Mouse (Mus musculus): ENCODE results near the gene Spint3.
A peak's percentile ranks its signal among the peaks of the same experiment; 100 is the strongest.

The Spint3 gene

DNA sequence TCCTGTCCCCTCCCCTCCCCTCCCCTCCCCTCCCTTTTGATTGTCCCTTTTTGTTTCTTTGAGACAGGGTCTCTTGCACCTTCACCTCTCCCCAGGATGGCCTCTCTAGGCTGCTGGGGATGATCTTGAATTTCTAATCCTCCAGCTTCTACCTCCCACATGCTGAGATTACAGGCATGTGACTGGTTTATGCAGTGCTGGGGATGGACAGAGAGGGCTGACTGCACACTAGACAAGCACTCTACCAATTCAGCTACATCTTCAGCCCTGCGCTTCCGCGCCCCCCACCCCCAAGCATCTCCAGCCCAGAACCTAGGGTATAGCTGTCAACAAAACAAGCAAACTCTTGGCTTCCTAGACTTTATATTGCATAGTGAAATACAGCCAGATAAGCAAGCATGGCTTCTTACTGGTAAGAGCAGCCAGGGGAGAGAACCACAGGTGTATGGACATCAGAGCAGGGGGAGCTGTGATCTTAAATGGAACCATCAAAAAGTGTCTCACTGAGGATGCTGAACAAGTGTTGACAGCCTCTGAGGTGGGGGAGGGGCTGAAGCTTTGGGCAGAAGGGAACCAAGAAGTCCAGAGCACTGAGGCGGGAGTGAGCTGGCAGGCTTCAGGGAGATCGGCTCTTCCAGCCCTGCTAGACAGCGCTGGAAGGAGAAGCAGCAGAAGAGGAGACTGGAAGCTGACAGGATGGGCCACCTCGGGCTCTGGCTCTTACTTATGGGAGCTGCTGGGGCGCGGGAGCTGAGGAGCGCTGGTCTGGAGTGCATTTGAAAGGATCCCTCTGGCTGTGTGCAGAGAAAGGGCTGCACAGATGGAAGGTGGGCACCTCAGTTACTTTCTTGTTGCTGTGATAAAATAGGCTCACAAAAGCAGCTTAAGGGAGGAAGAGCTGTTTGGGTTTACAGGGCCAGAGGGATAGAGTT is 23.0 kb downstream of the Spint3 start:
- no peak for DNase-seq (ENCODE audit: low spot score)

DNA sequence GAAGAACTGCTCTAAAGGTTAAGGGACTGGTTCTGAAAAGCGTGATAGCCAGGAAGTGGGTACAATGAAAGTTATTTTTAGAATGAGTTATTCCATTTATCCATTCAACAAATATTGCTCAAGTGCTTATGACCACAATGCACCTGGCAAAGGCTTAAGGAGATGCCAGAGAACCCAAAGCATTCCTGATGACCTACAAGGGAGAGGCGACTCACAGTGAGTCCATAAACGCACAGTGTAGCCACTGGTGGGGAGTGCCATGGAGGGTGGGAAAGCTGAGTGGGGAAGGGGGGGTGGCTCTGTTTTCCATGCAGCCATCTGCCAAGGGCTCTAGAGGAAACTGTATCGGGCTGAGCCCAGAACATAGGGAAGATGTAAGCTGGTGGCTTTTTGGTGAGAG is 23.9 kb downstream of the Spint3 start:
- DNase-seq (ENCODE audit: low spot score) = no peak

GRCm38 (mm10) chr2:164544454-164545097 is 28.7 kb downstream of the Spint3 start:
- DNase-seq (ENCODE audit: low spot score) = no peak

- no peak for DNase-seq (ENCODE audit: low spot score)
Observed at GRCm38 (mm10) chr2:164543745-164544144, 29.5 kb downstream of the Spint3 start.

DNA sequence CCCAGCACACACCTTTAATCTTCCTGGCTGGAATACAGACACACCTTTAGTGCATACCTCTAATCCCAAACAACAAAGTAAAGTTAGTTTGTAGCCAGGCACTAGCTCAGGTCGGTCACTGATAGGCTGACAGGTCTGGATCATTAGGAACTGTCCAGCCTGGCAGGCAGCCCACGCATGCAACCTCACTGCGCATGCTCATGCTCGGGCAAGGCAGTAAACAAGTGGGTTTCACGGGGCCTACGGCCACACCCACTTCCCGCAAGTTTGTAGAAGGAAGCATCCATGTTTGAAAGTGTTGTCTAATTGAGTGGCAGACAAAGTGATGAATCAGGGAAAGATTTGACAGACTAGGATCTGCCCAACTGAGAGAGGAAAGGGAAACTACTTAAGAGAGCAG is 30.7 kb downstream of the Spint3 start:
- no peak for DNase-seq (ENCODE audit: low spot score)

- no peak for DNase-seq (ENCODE audit: low spot score)
Observed at GRCm38 (mm10) chr2:164542132-164542531, 31.1 kb downstream of the Spint3 start.

DNA sequence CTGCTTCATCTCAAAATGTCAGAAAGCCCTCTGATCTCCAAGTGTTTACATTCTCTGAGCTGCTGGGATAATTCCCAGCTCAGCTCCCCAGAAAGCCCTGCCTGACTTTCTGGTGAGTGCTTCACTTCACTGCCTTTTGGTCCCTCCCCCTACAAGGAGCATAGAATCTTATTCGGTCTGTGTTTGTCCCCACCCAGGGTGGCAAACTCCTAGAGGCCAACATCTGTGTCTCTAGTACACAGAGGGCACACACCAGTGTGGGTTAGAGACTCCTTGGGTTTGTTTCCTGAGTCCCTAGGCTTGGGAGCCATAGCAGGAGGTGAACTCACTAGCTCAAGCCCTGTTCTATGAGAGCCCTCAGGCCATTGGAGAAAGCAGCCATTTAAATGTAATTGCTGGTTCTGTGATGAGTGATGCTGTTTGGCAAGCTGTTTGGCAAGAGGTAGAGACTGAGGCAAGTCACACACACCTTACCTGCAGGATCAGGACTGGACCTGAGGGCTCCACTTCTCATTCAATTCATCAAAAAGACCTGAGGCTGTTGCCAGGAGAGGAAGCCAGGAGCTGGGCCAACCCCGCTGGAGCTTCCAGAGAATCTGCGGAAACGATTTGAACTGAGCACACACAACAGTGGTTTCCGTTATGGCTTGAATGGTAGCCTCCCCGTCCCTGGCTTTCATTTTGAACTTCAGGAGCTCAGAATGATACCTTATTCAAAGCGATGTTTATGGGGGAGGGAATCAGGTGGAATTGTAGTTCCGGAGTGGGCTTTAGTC is 32.4 kb downstream of the Spint3 start:
- DNase-seq (ENCODE audit: low spot score) = no peak

GRCm38 (mm10) chr2:164537003-164537402 is 36.3 kb downstream of the Spint3 start:
- no peak for DNase-seq (ENCODE audit: low spot score)

DNA sequence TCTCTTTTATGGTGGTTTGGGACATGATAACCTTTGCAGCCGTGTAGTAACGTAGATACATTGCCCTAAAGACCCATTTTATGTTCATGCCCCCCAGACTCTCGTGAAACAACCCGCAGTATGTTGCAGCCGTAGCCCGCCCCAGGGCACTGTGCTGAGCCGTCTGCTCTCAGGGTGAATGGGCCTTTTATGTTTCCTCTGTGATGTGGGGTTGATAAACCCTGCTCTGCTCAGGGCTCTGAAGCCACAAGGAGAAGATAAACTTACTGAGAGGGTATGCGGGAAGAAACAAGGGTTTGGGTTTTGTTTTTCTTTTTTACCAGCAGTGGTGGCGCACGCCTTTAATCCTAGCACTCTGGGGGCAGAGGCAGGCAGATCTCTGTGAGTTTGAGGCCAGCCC is 38.9 kb downstream of the Spint3 start:
- no peak for DNase-seq (ENCODE audit: low spot score)

DNA sequence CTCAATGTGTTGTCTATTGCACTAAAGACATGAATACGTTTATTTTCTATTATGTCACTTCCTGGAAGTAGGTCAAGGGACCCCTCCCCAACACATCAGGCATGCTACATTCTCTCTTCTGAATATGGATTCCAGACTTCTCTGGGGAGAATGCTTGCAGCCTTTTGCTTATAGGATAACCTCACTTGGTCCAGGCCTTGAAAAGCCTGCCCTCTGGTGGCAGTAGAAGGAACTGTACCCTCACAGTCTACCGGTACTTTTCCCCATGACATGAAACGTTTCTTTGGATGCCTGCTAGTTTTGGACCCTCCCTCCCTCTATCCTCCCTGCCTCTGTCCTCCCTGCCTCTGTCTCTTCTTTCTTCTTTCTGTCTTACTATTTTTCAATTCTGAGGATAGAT is 42.1 kb downstream of the Spint3 start:
- peak; percentile 82 for DNase-seq (ENCODE audit: low spot score)

DNA sequence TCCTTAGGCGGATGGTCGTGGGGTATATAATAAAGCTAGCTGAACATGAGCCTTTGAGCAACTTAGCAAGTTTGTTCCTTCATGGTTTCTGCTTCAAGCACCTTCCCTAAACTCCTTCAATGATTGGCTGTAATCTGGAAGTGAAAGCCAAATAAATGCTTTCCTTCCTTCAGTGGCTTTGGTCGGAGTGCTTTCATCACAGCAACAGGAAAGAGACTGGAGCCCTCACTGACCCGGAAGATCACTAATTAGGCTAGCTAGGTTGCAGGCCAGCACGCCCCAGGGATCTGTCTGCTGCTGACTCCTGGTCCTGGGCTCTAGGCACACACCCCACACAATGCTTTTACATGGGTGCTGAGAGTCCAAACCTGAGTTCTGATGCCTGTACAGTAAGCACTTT is 44.7 kb downstream of the Spint3 start:
- no peak for DNase-seq (ENCODE audit: low spot score)

DNA sequence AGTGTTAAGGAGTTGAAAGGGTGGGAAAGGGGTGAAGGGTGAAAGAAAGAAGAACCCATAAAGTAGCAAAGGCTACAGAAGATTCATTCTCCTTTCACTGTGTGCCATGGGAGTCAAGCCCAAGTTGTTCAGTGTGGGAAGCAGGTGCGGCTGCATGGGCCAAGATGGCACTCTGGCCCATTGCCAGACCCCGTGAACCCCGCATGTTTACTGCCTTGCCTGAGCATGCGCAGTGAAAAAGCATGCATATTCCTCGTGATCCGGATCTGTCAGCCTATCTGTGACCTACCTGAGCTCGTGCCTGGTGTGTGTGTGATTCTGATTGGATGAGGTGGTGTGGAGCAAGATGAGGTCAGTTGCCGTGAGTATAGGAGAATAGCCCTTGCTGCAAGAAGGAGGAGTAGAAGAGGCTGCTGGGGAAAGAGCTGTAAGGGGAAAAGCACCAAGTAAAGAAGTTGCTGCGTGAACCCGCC is 49.9 kb downstream of the Spint3 start:
- no peak for DNase-seq (ENCODE audit: low spot score)

DNA sequence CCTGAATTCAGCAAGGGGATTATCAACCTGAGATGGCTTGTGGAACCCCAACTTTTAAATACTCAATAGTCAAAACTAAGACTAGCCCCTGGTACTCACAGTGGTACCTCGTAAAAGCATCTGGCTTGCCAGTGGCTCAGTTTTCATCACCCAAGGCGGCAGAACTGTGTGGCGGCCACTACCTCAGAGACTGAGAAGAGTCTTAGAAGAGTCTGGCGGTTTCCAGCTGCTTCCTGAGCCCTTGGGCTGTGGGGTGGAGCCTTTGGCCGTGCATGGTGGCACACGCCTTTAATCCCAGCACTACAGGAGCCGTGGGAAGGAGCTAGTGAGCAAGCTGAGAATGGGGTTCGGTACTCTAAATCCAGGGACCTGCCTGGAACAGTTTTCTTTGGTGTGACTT is 51.0 kb downstream of the Spint3 start:
- no peak for DNase-seq (ENCODE audit: low spot score)

DNA sequence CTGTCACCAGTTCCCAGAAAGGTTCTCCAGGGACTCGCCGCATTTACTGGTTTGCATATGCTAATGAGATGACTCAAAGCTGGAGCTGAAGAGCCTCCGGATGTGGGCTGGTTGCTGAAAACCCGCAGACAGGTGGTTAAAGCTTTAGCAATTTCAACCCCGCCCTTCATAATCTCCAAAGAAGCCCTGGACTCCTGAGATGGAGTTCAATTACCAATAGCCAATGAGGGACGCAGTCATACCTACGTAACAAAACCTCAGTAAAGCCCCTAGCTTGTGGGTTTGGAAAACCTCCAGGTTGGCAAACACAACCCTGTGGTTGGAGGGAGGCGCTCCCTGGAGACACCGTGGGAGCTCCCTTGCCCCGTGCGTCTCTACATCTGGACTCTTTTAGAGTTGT is 51.4 kb downstream of the Spint3 start:
- no peak for DNase-seq (ENCODE audit: low spot score)

GRCm38 (mm10) chr2:164520782-164521181 is 52.5 kb downstream of the Spint3 start:
- peak; percentile 75 for DNase-seq (ENCODE audit: low spot score)

Data from embryo, embryonic 10.5 days (tissue).